Mouse (Mus musculus): ENCODE measurements around the gene Prm2.

DNA sequence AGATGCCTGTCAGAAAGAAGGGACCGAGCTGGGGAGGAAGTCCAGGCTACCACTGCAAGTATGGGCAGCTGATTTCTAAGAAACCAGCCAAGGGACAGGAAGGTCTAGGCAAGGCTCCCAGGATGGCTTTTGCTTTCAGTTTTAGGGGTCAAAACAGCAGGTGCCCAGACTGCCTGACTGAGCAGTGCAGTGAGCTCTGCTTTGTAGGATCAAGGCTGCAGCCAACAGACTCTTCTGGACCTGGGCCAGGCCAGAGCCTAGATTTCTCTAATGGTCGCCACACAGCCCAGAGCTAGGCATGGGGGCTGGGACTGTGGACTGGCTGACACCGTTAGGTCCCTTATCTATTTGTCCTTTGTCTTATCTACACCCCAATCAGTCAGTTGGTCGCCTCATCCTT is 21.2 kb downstream of the Prm2 start:
- TF ChIP-seq CTCF (IDR thresholded peaks at IDR 0.05; ENCODE audit: extremely low read depth, insufficient read length, insufficient replicate concordance, low read depth, low read length) (no peak), POLR2A (IDR thresholded peaks at IDR 0.05; ENCODE audit: low read depth, low read length) (no peak)
